Mouse (Mus musculus): ENCODE data around the gene Mxd1.

DNA sequence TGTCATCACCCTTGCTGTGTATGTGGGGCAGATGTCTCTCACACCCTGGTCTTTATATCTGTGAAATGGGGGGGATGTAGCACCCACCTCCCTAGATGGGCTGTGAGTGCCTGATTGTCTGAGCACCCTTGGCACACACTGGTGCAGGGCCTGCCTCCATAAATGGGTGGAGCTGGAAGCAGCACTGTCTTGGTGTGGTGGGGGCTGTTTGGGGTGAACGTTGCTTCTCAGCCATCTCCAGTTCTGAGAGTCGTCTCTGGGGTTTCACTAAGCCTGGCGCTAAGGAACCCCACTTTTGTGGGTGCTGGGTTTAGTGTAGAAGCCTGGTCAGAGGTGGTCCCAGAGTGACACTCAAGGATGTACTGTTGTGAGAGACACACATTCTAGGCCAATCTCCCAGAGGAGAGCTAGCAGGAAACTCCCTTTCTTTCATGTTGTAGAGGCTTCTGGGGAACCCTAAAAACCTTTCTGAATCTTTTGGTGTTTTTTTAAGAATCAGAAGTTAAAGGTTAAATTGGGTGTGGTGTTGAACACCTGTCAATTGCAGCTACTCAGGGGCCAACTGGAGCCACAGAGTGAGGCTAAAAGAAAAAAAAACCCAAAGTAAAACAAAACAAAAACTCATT is 24.1 kb downstream of the Mxd1 start:
- no peak for TF ChIP-seq CTCF (IDR thresholded peaks at IDR 0.05; ENCODE audit: extremely low read depth, insufficient read depth, insufficient read length, insufficient replicate concordance)
- no peak for TF ChIP-seq POLR2A (IDR thresholded peaks at IDR 0.05; ENCODE audit: low read depth, low read length)

All from spleen, adult 2 months (tissue).